Mouse (Mus musculus): ENCODE measurements around the gene Usp7.

DNA sequence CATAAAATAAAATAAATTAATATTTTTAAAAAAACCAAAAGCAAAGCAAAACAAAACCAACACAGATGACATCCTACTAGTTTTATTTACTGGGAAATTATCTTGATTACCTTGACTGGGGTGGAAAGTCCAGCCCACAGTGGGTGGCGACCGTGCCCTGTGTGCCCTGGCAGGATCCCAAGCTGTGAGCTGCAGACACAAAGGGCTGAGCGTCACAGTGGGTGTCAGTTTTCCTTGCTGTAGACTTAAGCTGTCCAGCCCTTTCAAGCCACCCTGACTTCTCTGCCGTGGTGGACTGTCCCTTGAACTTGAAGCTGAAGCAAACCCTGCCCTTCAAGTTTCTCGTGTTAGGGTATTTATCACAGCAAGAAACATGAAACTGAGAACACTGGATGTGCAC, 114.1 kb downstream of the Usp7 start:
- TF ChIP-seq NELFE (IDR thresholded peaks at IDR 0.05; ENCODE audit: low read depth, low read length) (no peak), JUND (IDR thresholded peaks at IDR 0.05; ENCODE audit: low read depth, low read length) (no peak), CTCF (IDR thresholded peaks at IDR 0.05 in 2 of 3, conservative IDR thresholded peaks at IDR 0.05 in 1 of 3; ENCODE audit: control insufficient read depth in 1 of 3, insufficient read depth in 1 of 3, low read depth in 2 of 3, low read length in 3 of 3, poor library complexity in 1 of 3, severe bottlenecking in 1 of 3) (no peak)

Data from MEL (cell line).